Mouse (Mus musculus): ENCODE data around the gene Slc18a2. TPM values are rescaled to one million over a fixed set of nuclear protein-coding genes. Genes with fewer than 3 reads are reported as not detected.

Slc18a2 gene
- polyA plus RNA-seq, 1 experiment from 2014 or later, result 17.7 TPM

GRCm38 (mm10) chr19:59264838-59265532, 4.3 kb downstream of the Slc18a2 start:
- Histone ChIP-seq H3K4me2 (replicated peaks) (no peak overlapping the region), H3K27me3 (ENCODE audit: control insufficient read depth, insufficient read depth, low read length) (peaks cover 22% of the 10 kb centered on the region; the same call in 1 of the 2 replicates), H3K27ac (no peak overlapping the region), H3K9ac (no peak overlapping the region), H3K36me3 (replicated peaks; ENCODE audit: control insufficient read depth, insufficient read depth) (no peaks in the 10 kb centered on the region), H3K9me3 (ENCODE audit: control insufficient read depth, low read length) (no peaks in the 10 kb centered on the region), H3K4me3 (replicated peaks; ENCODE audit: low read length) (no peak overlapping the region), H3K4me1 (replicated peaks; ENCODE audit: control insufficient read depth, insufficient read depth, low read length) (0 out of 2 replicates have a peak, but pooled peaks cover 9% of the 10 kb centered on the region)
- DNase-seq (ENCODE audit: low spot score) (no peak), ATAC-seq (ENCODE audit: low FRiP score) (no peak)
- 48% methylated on average over 9 of the region's 9 CpGs for WGBS

DNA sequence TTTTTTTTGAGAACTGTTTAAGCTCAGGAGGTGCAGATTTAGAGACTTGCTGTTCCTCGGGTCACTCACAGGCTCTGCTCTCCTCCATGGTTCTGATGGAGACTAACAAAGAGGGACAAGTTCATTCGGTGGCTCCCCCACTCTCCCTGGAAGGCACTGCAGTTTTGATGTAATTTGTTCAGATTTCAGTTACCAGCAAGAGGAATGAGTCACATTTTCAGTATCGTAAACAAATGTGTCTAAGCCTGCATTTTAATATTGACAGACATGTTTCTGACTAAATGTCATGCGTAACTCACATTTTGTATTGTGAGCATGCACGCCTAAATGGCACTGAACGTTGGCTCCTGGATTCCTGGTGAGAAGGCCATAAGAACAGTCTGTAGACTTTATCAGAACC, 5.2 kb downstream of the Slc18a2 start:
- Histone ChIP-seq H3K9me3 (ENCODE audit: control insufficient read depth, low read length) (no peaks in the 10 kb centered on the region), H3K4me1 (replicated peaks; ENCODE audit: control insufficient read depth, insufficient read depth, low read length) (0 out of 2 replicates have a peak, but pooled peaks cover 9% of the 10 kb centered on the region), H3K36me3 (replicated peaks; ENCODE audit: control insufficient read depth, insufficient read depth) (no peaks in the 10 kb centered on the region), H3K9ac (no peak overlapping the region), H3K4me3 (replicated peaks; ENCODE audit: low read length) (no peak overlapping the region), H3K4me2 (replicated peaks) (no peak overlapping the region), H3K27ac (no peak overlapping the region), H3K27me3 (ENCODE audit: control insufficient read depth, insufficient read depth, low read length) (peaks cover 14% of the 10 kb centered on the region; the same call in 1 of the 2 replicates)
- DNase-seq (ENCODE audit: low spot score), result no peak
- ATAC-seq (ENCODE audit: low FRiP score), result no peak
- WGBS, result 55% methylated on average over 6 of the region's 6 CpGs

GRCm38 (mm10) chr19:59267417-59267963, 6.8 kb downstream of the Slc18a2 start:
- WGBS, result 8% methylated on average over 5 of the region's 5 CpGs
- 0 out of 2 replicates have a peak, but pooled peaks cover 9% of the 10 kb centered on the region for H3K4me1 ChIP-seq (replicated peaks; ENCODE audit: control insufficient read depth, insufficient read depth, low read length)
- no peaks in the 10 kb centered on the region for H3K36me3 ChIP-seq (replicated peaks; ENCODE audit: control insufficient read depth, insufficient read depth)
- no peak overlapping the region for H3K4me2 ChIP-seq (replicated peaks)
- H3K27me3 ChIP-seq (ENCODE audit: control insufficient read depth, insufficient read depth, low read length), result no peaks in the 10 kb centered on the region
- no peak overlapping the region for H3K4me3 ChIP-seq (replicated peaks; ENCODE audit: low read length)
- no peaks in the 10 kb centered on the region for H3K9me3 ChIP-seq (ENCODE audit: control insufficient read depth, low read length)
- no peak for DNase-seq (ENCODE audit: low spot score)
- 0 out of 2 replicates have a peak overlapping the region, but pooled peaks have one; percentile 33 for H3K9ac ChIP-seq
- ATAC-seq (ENCODE audit: low FRiP score), result peak; percentile 34; the same call in 1 of the 2 replicates
- peak overlapping the region; percentile 3; the same call in 1 of the 2 replicates for H3K27ac ChIP-seq

DNA sequence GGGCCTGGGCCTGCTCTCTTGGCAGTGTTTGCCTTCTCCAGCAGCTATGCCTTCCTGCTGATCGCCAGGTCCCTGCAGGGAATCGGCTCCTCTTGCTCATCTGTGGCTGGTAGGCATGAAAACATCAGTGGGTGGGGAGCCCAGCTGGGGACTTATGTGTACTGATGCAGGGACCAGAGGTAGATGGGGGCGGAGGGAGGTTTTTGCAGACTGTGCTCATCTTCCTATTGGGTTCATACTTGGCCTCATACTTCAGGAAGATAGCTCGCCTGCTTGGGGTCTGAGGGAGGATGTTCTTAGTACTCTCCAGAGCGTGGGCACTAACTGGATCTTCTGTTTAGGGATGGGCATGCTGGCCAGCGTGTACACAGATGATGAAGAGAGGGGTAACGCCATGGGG, 12.5 kb downstream of the Slc18a2 start:
- 90% methylated on average over 7 of the region's 7 CpGs for WGBS
- Histone ChIP-seq H3K27ac (no peak overlapping the region), H3K9me3 (ENCODE audit: control insufficient read depth, low read length) (no peaks in the 10 kb centered on the region), H3K4me2 (replicated peaks) (no peak overlapping the region), H3K27me3 (ENCODE audit: control insufficient read depth, insufficient read depth, low read length) (no peaks in the 10 kb centered on the region), H3K4me1 (replicated peaks; ENCODE audit: control insufficient read depth, insufficient read depth, low read length) (no peaks in the 10 kb centered on the region), H3K36me3 (replicated peaks; ENCODE audit: control insufficient read depth, insufficient read depth) (no peaks in the 10 kb centered on the region), H3K9ac (no peak overlapping the region), H3K4me3 (replicated peaks; ENCODE audit: low read length) (no peak overlapping the region)
- DNase-seq (ENCODE audit: low spot score) (no peak), ATAC-seq (ENCODE audit: low FRiP score) (no peak)

DNA sequence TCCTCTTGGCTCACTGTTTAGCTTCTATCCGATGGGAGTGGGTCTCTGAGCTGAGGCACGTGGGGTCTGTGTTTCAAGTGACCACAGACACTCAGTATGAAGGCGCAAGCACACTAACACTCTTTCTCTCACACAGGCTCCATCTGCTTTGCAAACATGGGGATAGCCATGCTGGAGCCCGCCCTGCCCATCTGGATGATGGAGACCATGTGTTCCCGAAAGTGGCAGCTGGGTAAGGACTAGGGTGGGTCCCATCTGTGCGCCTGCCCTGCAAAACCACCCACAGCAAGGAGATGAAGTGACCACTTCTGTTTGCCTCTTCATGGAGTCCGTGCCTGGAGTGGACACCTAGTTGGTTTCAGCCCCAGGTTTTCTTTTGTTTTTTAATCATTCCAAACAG, 15.7 kb downstream of the Slc18a2 start:
- no peaks in the 10 kb centered on the region for H3K4me1 ChIP-seq (replicated peaks; ENCODE audit: control insufficient read depth, insufficient read depth, low read length)
- no peak overlapping the region for H3K9ac ChIP-seq
- no peaks in the 10 kb centered on the region for H3K27me3 ChIP-seq (ENCODE audit: control insufficient read depth, insufficient read depth, low read length)
- WGBS, result 68% methylated on average over 7 of the region's 7 CpGs
- no peaks in the 10 kb centered on the region for H3K36me3 ChIP-seq (replicated peaks; ENCODE audit: control insufficient read depth, insufficient read depth)
- no peak overlapping the region for H3K27ac ChIP-seq
- no peak for DNase-seq (ENCODE audit: low spot score)
- H3K4me2 ChIP-seq (replicated peaks), result no peak overlapping the region
- no peaks in the 10 kb centered on the region for H3K9me3 ChIP-seq (ENCODE audit: control insufficient read depth, low read length)
- ATAC-seq (ENCODE audit: low FRiP score), result no peak
- H3K4me3 ChIP-seq (replicated peaks; ENCODE audit: low read length), result no peak overlapping the region

- Histone ChIP-seq H3K4me2 (replicated peaks) (no peak overlapping the region), H3K27me3 (ENCODE audit: control insufficient read depth, insufficient read depth, low read length) (no peaks in the 10 kb centered on the region), H3K9ac (no peak overlapping the region), H3K4me1 (replicated peaks; ENCODE audit: control insufficient read depth, insufficient read depth, low read length) (no peaks in the 10 kb centered on the region), H3K36me3 (replicated peaks; ENCODE audit: control insufficient read depth, insufficient read depth) (no peaks in the 10 kb centered on the region), H3K4me3 (replicated peaks; ENCODE audit: low read length) (no peak overlapping the region), H3K9me3 (ENCODE audit: control insufficient read depth, low read length) (no peaks in the 10 kb centered on the region), H3K27ac (no peak overlapping the region)
- DNase-seq (ENCODE audit: low spot score) (no peak), ATAC-seq (ENCODE audit: low FRiP score) (no peak)
These were observed 20.1 kb downstream of the Slc18a2 start for GRCm38 (mm10) chr19:59280841-59281240.

- Histone ChIP-seq H3K27ac (no peak overlapping the region), H3K4me3 (replicated peaks; ENCODE audit: low read length) (no peak overlapping the region), H3K9me3 (ENCODE audit: control insufficient read depth, low read length) (no peaks in the 10 kb centered on the region), H3K4me2 (replicated peaks) (no peak overlapping the region), H3K9ac (no peak overlapping the region), H3K36me3 (replicated peaks; ENCODE audit: control insufficient read depth, insufficient read depth) (no peaks in the 10 kb centered on the region), H3K27me3 (ENCODE audit: control insufficient read depth, insufficient read depth, low read length) (no peaks in the 10 kb centered on the region), H3K4me1 (replicated peaks; ENCODE audit: control insufficient read depth, insufficient read depth, low read length) (no peaks in the 10 kb centered on the region)
- WGBS, result 82% methylated on average over 3 of the region's 3 CpGs
- no peak for DNase-seq (ENCODE audit: low spot score)
- no peak for ATAC-seq (ENCODE audit: low FRiP score)
These were observed 21.3 kb downstream of the Slc18a2 start for GRCm38 (mm10) chr19:59282001-59282400.

- no peaks in the 10 kb centered on the region for H3K9me3 ChIP-seq (ENCODE audit: control insufficient read depth, low read length)
- ATAC-seq (ENCODE audit: low FRiP score) (no peak), DNase-seq (ENCODE audit: low spot score) (no peak)
- H3K36me3 ChIP-seq (replicated peaks; ENCODE audit: control insufficient read depth, insufficient read depth), result no peaks in the 10 kb centered on the region
- H3K9ac ChIP-seq, result no peak overlapping the region
- no peaks in the 10 kb centered on the region for H3K4me1 ChIP-seq (replicated peaks; ENCODE audit: control insufficient read depth, insufficient read depth, low read length)
- no peak overlapping the region for H3K4me3 ChIP-seq (replicated peaks; ENCODE audit: low read length)
- H3K27ac ChIP-seq, result no peak overlapping the region
- H3K4me2 ChIP-seq (replicated peaks), result no peak overlapping the region
- H3K27me3 ChIP-seq (ENCODE audit: control insufficient read depth, insufficient read depth, low read length), result no peaks in the 10 kb centered on the region
These were observed 28.3 kb downstream of the Slc18a2 start for GRCm38 (mm10) chr19:59289042-59289441.

GRCm38 (mm10) chr19:59289811-59290210, 29.1 kb downstream of the Slc18a2 start:
- 83% methylated on average over 6 of the region's 6 CpGs for WGBS
- Histone ChIP-seq H3K36me3 (replicated peaks; ENCODE audit: control insufficient read depth, insufficient read depth) (no peaks in the 10 kb centered on the region; the same call in 1 of the 2 replicates), H3K4me3 (replicated peaks; ENCODE audit: low read length) (no peak overlapping the region), H3K9ac (no peak overlapping the region), H3K4me1 (replicated peaks; ENCODE audit: control insufficient read depth, insufficient read depth, low read length) (no peaks in the 10 kb centered on the region), H3K27me3 (ENCODE audit: control insufficient read depth, insufficient read depth, low read length) (no peaks in the 10 kb centered on the region), H3K4me2 (replicated peaks) (no peak overlapping the region), H3K9me3 (ENCODE audit: control insufficient read depth, low read length) (no peaks in the 10 kb centered on the region), H3K27ac (no peak overlapping the region)
- ATAC-seq (ENCODE audit: low FRiP score) (no peak), DNase-seq (ENCODE audit: low spot score) (no peak)
